Mouse (Mus musculus): ENCODE data around the gene Ift172.
A peak's percentile ranks its signal among the peaks of the same experiment; 100 is the strongest.

Gene Ift172

DNA sequence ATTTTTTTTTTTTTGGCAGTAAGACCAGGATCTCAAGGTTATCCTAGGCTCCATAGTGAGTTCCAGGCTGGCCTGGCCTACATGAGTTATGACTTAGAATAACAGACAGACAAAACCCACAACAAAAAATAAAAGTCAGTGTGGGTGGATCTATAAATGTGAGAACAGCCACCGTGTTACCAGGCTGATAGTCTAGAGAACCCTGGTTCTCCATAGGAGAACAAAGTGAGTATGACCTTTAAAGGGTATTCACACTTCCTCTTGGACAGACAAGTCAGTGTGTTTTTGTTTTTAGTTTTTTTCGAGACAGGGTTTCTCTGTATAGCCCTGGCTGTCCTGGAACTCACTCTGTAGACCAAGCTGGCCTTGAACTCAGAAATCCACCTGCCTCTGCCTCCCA, 34.9 kb downstream of the Ift172 start:
- no peak for DNase-seq

DNA sequence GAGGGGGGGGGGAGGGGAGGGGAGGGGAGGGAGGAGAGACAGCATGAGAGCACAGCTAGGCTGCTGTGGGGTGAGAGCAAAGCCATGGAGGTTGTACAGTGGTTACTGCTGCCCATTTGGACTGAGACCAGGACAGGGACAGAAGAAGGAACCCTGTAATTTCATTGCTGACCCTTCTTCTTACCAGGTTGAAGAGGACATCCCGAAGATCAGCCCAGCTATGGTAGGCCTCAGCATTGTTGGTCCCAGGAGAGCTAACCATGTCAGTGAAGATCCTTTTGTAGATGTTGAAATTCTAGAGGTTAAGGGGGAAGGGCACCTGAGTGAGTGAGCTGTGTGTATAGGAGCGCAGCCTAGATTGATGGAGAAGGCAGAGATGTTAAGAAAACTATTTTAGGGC, 35.5 kb downstream of the Ift172 start:
- DNase-seq, result peak; percentile 74

DNA sequence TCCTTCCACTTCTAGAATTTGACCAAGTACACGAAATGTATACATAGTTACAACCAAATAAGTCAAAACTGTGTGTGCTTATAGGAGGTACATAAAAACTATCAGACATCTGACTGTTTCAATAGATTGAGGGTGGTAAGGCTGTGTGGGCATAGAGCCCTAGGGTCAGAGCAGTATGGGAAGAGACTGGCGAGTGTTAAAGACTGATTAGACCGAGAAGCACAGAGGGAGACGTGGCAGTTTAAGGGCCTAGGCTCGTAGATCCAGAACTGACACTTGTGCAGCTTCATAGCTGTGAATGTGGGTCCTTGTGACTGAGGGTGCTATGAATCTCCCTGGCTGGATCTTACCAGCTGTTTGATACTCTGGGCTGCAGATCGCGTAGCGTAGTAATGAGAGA, 36.0 kb downstream of the Ift172 start:
- no peak for DNase-seq

- peak; percentile 98 for DNase-seq
Observed at GRCm38 (mm10) chr5:31254452-31254851, 36.5 kb downstream of the Ift172 start.

DNA sequence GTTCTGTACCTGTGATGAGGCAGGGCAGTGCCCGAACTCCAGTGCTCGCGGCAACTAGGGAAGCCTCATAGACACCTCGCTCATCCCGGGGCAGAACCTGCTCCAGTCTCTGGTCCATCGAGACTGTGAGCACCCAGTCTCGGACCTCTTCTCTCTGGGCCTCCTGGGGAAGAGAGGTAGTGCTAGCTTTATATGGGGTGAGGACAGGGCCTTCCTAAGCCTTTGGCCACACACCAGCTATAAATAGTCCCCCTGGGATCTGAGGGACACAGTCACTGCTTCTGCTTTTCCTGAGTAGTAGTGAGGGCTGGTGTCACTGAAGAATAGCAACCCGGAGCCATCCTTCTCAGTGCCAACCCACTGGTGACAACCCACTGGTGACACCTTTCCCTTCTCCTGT, 37.1 kb downstream of the Ift172 start:
- peak; percentile 94 for DNase-seq

GRCm38 (mm10) chr5:31252795-31253545, 37.9 kb downstream of the Ift172 start:
- DNase-seq, result peak; percentile 90

DNA sequence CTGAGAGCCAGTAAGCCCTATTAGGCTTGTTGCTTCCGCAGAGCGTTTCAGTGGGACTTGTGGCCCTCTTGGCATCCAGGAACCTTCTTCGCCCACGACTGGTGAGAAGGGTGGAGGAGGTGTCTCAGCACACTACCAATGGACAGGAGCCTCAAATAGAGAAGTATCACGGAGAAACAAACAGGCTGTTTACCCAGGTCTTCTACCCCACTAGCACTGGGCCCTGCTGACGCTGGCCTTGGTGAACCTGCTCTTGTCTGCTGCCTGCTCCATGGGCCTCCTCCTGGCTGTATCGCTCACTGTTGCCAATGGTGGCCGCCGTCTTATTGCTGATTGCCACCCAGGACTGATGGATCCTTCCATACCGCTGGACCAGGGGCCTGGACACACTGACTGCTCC, 38.8 kb downstream of the Ift172 start:
- DNase-seq, result peak; percentile 85

DNA sequence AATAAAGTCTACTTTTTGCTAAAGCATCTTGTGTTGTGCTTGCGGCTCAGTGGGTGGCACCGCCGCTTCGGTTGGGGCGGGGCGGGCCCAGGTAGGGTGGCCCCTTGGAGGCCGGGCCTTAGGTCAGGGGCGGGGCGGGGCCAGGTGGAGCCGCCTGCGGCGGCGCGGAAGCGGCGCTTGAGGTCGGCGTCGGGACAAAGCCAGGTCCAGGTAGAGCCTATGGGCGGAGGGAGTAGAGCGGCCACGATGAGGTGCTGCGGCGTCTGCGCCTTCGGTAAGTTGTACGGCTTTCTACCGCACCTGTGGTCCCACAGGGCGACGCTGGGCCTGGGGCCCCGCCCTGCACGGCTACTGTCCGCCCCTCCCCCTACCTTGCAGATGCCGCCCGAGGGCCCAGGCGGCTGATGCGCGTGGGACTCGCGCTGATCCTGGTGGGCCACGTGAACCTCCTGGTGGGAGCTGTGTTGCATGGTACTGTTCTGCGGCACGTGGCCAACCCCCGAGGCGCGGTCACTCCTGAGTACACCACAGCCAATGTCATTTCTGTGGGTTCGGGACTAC, 39.3 kb downstream of the Ift172 start, which contains the start of gene Krtcap3:
Krtcap3 (plus strand) TSS at position 151 of the 561 bp plus-strand sequence.
- peak; percentile 94 for DNase-seq

DNA sequence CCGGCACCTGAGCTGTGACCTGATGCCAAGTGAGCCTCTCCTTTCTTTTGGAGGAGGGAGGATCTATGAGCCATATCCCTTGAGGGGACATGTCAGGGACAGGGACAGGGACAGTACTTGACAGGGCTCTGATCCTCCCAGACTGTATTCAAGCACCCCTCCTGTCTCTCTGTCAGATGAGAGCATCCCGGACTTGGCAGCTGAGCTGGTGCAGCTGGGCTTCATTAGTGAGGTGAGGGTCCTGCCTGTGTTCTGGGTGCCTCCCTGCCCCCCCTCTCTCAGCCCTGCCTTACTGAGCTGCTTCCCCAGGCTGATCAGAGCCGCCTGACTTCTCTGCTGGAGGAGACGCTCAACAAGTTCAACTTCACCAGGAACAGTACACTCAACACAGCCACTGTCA, 40.2 kb downstream of the Ift172 start:
- no peak for DNase-seq

- DNase-seq, result peak; percentile 64
Observed at GRCm38 (mm10) chr5:31242191-31242590, 48.7 kb downstream of the Ift172 start.

DNA sequence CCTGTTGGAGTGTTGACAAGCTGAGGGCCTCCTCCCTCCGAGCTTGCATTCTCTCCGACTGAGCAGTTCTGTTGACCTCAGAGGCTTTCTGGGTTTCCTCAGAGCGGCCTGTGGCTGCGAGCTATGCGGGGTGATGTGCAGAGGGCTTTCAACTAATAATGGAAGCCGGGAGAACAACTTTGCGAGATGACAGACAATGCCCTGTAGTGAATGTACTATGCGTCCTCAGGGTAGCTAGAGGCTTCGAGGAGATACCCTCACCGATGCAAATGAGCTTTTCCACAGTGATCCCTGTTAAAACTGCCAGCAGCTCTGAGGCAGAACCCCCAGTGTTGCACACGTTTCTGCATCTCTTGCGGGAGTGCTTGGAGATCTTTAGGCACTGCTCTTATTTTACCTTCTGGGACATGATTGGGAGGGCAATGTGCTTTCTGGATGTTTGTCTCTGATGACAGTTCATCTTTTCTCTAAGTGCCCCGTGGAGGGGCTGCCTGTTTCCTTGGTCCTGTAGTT, 49.3 kb downstream of the Ift172 start:
- DNase-seq, result no peak

DNA sequence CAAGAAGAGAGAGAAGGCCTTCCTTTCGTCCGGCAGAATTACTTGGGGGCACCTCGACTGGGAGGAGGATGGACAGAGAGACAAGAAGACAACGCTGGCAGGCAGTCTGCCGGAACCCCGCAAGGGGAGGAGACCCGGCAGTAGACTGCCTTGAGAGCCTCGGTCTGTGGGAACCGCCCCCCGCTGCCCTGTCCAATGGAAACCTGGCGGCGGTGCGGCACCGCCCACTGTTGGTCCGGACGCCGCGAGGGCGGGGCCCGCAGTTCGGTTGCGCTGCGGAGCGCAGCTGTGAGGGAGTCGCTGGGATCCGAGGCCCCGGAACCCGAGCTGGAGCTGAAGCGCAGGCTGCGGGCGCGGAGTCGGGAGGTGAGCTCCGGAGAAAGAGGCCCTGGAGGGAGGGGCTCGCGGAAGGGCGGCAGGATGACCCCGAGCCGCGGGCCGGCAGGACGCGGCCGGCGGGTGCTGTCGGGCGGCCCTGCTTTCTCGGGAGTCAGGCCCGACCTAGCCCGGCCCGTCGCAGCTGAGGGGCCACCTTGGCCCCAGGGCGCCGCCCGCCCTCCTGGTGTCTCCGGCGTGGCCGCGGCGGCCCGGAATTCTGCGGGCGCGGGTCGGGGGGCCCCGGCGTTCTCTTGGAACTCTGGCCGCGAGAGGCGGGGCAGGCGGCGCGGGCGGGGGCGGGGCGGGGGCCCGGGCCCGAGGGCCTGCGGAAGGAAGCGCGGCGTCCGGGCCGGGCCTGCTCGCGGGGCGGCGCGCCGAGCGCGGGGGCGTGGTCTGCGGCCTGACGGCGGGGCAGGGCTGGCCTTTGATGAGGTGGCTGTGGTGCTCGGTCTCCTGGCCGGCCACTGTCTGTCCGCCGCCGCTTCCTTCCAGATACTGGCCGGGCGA, 50.0 kb downstream of the Ift172 start, which contains the start of the genes Nrbp1 and Gm9970:
Nrbp1 (plus strand) TSS at position 228 of the 885 bp plus-strand sequence.
Gm9970 (minus strand) TSS at position 596 of the 885 bp plus-strand sequence.
- DNase-seq, result peak; percentile 100

GRCm38 (mm10) chr5:31226641-31227040, 64.3 kb downstream of the Ift172 start:
- DNase-seq, result no peak

GRCm38 (mm10) chr5:31222696-31223095, 68.2 kb downstream of the Ift172 start:
- peak; percentile 83 for DNase-seq

DNA sequence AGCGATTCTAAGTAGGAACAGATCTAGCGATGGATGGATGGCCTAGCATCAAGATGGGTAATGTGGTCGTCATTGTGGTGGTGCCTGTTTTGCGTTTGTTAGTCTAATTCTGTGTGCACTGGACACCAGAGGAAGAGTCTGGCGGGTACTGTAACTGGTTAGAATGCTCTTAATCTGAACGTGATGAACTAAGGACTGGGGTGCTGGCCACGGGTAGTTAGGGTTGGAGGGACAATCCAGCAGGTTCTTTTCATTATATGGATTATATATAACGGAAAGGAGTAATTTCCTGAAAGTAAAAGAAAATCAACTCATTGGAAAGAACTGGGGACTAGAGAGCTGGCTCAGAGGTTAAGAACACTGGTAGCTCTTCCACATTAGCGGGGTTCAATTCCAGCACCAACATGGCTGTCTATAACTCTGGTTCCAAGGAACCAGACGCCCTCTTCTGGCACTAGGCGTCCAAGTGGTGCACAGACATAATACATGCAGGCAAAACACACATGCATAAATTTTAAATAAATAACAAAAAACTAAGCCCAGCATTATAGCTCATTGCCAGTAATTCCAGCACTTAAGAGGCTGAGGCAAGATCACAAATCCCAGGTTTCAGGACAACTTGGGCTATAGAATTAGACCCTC, 69.5 kb downstream of the Ift172 start:
- DNase-seq, result peak; percentile 88

DNA sequence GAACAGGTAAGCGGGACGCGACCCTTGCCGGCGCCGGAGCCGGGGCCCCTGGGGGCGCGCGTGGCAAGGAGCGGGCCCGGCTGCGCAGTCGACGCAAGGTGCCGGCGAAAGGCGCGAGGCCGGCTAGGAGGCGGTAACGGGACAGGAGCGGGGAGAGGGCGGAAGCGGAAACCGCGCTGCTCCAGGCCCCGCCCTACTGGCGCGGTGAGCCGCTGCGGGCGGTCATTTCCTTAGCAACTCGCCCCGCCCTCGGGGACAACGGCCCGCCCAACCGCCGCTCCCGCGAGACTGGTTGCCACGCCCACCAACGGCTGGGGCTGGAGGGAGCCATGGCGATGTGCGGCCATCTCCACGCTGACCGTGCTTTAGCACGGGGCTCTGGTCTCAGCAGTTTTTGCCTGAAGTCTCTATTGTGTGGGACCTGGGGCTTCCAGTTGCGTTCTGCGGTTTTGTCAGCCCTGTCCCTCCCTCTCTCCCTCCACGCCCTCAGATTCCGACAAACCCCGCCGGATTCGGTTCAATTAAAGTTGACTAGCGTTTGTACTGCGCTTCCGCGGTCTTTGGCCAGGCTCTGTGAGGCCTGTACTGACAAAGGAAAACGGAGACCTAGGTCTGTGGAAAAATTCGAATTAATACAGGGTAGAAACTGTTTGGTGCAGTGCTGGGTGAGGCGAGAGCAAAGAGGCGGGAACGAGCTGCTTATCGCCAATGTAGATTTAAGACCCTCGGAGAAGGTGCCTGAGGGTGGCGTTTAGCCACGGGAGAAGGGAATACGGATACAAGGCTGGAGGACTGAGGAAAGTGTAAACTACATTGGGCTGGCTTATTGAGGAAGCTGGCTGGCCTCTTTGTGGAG, 70.2 kb downstream of the Ift172 start, which contains the start of gene Ppm1g:
Ppm1g (minus strand) TSS at position 240 of the 856 bp plus-strand sequence.
- peak; percentile 100 for DNase-seq

GRCm38 (mm10) chr5:31219911-31220447, 70.9 kb downstream of the Ift172 start:
- no peak for DNase-seq

DNA sequence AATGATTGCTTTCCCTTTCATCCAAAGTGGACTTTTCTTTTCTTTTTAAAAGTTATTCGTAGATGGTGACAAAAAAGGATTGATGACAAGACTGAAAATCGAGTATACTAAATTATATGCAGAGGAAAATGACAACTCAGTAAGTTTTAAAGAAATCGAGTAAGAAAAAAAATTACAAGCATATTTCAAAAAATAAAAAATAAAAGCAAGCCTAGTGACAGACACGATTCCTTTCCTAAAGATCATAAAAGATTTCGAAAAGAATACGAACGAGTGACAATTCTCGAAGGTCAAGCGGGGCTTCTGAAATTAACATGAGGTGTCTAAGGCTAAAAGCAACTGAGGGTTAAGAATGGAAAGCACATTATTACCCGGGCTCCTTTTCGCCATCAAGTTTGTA, 71.4 kb downstream of the Ift172 start:
- DNase-seq, result no peak

GRCm38 (mm10) chr5:31219070-31219469, 71.8 kb downstream of the Ift172 start:
- no peak for DNase-seq

DNA sequence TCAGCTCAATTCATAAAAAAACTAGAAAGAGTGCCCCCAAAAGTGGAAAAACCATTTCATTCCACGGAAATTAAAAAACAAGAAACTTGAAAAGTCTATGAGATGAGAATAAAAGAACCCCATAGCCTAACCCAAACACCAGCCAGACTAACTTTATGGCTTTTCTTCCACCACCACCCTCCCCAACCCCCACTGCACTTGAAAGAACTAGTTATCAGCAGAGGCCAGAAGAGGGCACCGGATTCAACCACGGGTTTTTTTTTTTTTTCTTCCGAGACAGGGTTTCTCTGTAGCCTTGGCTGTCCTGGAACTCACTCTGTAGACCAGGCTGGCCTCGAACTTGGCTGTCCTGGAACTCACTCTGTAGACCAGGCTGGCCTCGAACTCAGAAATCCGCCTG, 72.6 kb downstream of the Ift172 start:
- DNase-seq, result peak; percentile 87

DNA sequence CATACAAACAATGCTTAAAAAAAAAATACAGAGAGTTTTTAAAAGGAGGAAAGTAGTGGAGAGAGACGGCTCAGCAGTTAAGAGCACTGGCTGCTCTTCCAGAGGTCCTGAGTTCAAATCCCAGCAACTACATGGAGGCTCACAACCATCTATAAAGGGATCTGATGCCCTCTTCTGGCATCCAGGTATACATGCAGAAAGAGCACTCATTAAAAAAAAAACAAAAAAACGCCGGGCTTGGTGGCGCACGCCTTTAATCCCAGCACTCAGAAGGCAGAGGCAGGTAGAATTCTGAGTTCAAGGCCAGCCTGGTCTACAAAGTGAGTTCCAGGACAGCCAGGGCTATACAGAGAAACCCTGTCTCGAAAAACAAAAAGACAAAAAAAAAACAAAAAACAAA, 74.4 kb downstream of the Ift172 start:
- DNase-seq, result peak; percentile 46
